Comparison of ENCODE assay signal across 16 mouse cellular contexts in the genomic region with DNA sequence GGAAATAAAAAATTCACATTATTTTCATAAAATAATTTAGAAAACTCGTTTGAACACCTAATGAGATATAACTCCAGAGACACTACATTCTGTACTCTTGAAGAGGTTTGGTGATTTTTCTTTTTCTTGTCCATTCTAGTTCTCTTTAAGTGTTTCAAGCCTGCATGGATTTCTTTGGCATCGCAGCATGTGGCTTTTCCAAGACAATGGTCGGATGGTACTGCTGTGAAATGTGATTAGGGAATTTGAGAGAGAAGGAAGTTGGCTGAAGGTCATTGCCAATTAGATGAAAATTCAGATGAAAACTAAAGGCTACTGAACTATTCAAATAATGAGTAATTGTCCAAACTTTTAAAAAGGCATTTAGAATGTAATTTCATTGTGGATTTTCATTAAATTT.
"Had no signal": no experiment of that assay in that cellular context is flagged by ENCODE, and none has a peak within 500 bp of the region (broad histone marks: within the 10 kb centered on the region; RNA-seq: fewer than 3 reads in every experiment).

No protein-coding gene starts in this region.

- H3K9ac ChIP-seq: limb, embryonic 13.5 days; liver, embryonic 15.5 days; stomach, embryonic 15.5 days had no signal

- DNase-seq: kidney, adult 11 months; kidney, adult 9 months; kidney, postnatal 36 days; layer of hippocampus, adult 9-11 months; layer of hippocampus, postnatal 36 days; lung, adult 2 months; lung, postnatal 36 days; thymus, adult 2 months; thymus, postnatal 25 days had no signal

- H3K27ac ChIP-seq: kidney, postnatal 0 days; limb, embryonic 13.5 days; liver, embryonic 15.5 days; stomach, embryonic 15.5 days had no signal

- H3K9me3 ChIP-seq: limb, embryonic 13.5 days; liver, embryonic 15.5 days; stomach, embryonic 15.5 days had no signal

- H3K27me3 ChIP-seq: limb, embryonic 13.5 days; liver, embryonic 15.5 days; stomach, embryonic 15.5 days had no signal

- H3K4me2 ChIP-seq: limb, embryonic 13.5 days; liver, embryonic 11.5 days; liver, embryonic 15.5 days; stomach, embryonic 15.5 days had no signal

- H3K4me3 ChIP-seq: limb, embryonic 13.5 days; liver, embryonic 15.5 days; stomach, embryonic 15.5 days had no signal

- ATAC-seq: lung, postnatal 0 days; midbrain, embryonic 16.5 days had no signal

- H3K4me1 ChIP-seq: limb, embryonic 13.5 days; liver, embryonic 15.5 days; stomach, embryonic 15.5 days had no signal

- H3K36me3 ChIP-seq: limb, embryonic 13.5 days; liver, embryonic 15.5 days; stomach, embryonic 15.5 days had no signal
